Mouse (Mus musculus) layer of hippocampus, postnatal 36 days (tissue): ENCODE results near the gene Ncl. TPM values are rescaled to one million over a fixed set of nuclear protein-coding genes. Genes with fewer than 3 reads are reported as not detected.

Experiments used
- DNase-seq, 2 experiments: peaks; one replicate each; pipeline ENCODE4 v3.0.0; 2022
- microRNA-seq, 2 experiments: library from miRNA; unstranded; fragments of <30 nt; microRNA quantifications; one replicate each; pipeline ENCODE4 v1.2.0; 2021
- total RNA-seq, 2 experiments: library from RNA; stranded (reverse); gene quantifications; 2 replicates each; pipeline ENCODE4 v1.2.3; 2021

The Ncl gene
- total RNA-seq, 2 experiments from 2014 or later: 136 to 137 TPM

DNA sequence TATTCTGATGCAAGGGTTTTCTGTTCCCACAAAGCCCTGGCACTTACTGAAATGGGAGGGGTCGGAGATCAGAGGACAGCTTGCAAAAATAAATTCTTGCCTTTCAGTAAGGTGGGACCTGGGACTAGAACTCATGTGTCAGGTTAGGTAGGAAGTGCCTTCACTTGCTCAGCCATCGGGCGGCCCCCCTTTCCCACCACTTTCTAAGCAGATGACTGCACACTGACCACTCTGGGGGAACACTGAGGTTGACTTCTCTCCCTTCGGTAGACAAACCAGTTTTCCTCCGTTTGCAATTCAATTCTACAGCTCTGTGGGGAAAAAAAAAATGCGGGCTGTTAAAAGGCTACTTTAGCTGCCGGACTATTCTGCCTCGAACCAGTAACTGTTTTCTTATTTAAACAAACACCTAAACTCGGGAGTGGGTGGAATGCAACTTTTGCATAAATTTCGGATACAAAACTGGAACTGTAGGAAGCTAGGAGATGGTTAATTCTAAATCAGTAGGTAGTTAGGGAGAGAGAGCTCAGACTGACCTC lies 47.7 kb downstream of the Ncl start:
- no peak for DNase-seq

DNA sequence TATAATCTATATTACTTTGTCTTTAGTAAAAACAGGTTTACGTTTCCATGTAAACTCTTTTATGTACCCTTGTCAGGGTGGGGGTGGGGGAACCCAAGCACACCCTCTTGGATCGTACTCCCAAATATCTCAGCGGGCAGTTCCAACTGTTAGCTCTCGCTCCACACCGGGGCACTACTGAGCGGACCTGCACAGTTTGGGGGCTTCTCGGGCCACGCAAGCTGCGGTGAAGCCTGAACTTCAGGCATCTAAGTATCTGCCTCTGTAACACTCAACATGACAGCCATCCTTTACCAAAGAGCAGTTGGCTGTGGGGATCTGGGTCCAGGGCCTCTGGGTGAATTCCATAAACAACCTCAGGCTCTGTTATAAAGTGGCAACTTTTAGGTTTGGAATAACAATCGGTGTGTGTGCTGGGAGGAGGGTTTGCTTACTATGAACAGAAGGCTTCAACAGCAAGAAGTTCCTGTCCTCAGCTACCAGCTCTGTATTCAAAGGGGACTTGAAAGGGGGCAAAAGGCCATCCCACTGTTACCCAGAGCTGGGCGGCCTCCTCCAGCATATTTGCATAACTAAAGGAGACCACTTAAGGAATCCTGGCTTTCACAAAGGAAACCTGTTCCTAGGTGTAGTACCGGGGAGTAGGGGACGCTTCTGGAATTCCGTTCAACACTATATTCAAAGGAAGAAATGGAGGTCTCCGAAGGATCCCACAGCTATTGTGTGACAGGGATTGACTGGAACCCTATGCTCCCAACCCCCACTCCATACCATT lies 48.5 kb downstream of the Ncl start:
- no peak for DNase-seq

- no peak for DNase-seq
These were observed 49.8 kb downstream of the Ncl start for GRCm38 (mm10) chr1:86309270-86309833.

DNA sequence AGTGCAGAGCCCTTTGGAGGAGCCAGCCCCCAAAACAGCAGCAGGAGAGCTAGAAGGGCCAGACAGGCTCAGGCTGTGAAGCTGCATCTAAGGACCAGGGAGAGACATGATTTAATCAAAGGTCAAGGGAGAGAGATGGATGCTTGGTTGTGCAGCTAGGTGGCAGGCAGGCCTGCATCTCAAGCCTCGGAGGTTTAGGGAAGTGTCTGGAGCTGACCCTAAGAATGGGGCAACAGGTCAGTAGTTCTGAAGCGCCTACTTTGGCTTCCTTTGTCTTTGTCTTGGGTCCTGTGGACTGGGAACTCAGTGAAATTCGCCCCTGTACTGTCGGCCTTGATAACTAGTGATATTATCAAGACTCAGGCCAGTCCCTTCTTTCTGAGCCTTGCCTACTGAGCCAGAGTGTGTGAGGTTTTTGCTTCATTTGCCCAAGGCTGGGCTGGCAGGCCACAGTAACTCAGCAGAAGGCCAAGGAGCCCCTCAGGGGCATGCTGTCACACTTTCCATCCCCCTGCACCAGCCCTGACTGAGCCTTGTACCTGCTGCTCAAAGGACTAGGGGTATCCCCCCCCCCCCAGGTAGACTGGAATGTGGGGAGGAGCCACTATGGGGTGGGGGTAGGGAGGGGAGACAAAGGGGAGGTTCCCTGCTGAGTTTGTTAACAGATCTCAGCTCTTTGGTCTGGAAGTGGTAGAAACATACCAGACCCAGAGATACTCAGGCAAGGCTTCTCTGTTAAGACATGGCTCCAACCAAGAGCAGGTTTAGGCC lies 51.1 kb downstream of the Ncl start:
- no peak for DNase-seq

DNA sequence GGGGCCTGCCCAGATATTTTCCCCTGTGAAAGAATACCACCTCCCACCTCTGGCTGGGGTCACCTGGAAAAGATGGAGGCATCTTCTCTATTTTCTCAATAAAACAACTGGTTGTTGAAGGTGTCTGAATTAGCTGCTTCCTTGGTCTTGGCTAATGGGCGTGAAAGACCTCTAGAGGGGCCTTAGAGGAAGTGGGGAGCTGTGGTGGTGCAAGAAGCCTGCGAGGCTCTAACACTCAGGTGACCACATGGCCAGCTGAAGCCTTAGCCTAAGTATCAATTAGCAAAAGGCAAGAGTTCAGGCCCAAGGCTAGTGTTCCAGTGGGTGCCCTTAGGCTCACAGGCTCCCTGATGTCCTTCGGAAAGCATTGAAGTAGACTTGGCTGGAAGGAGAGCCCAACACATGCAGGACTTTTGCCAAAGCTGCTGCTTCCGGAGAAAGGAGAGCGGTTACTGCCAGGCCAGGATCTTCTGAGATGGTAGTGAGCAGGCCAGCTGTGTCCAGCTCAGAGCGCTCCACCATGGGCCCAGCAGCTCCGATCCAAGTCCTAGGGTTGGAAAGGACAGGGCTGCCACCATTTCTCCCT lies 51.9 kb downstream of the Ncl start:
- no peak for DNase-seq

GRCm38 (mm10) chr1:86306686-86307085 lies 52.5 kb downstream of the Ncl start:
- DNase-seq: no peak

- no peak for DNase-seq
These were observed 55.3 kb downstream of the Ncl start for GRCm38 (mm10) chr1:86303873-86304250.

- DNase-seq: peak; percentile 16 to 35
These were observed 55.9 kb downstream of the Ncl start for GRCm38 (mm10) chr1:86303063-86303872.

DNA sequence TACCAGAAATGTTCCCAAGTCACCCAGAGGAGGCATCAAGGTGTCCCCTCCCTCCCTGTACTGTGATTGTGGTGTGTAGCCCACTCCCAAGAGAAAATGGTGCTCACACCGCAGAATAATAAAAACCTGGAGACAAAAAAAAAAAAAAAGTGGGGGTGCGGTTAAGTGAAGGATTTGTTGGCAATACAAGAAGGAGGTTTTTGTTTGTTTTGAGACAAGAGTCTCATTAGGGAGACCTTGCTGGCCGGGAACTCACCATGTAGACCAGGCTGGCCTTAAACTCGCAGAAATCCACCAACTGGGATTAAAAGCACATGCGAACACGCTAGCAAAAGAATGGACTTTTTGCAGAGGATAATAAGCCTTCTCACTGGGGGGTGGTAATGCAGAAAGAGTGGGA lies 56.7 kb downstream of the Ncl start, which contains the start of gene B3gnt7:
B3gnt7 (plus strand) TSS at position 301 of the 400 bp plus-strand sequence.
- DNase-seq: no peak

DNA sequence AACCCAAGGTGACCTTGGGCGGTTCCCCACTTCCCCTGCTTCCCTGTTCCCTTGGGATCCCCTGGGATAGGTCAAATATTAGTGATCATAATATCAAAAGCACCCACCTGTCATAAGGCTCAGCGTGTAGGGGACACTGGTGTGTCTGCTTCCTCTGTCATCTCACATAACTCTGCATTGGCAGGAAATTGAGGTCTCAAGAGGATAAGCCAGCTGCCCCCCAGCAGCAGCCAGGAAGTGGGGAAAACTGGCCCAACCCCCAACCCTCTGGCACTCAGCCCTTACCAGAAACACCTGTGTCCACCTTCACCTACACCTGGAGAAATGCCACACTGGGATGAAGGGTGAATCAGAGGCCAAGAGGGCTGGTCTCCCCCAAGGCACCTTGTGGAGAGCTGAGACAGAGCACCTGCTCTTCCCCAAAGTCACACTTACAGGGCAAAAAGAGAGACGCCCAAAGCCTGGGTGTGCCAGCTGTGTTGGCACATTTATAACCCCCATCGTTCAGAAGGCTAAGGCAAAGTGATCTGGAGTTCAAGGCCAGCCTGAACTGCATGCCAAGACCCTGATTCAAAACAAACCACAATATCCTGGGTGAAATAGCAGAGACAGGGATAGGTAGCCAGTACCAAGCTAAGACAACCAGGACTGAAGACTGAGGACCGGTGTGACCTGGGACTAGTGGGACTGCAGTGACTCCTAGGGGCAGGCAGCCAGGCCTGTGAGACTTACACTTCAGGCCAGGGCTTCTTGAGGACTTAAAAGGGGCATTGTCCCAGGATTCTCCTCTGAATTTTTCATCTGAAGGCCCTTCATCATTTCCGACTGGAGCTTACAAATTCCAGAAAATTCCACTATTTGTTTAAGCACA lies 57.7 kb downstream of the Ncl start:
- no peak for DNase-seq

DNA sequence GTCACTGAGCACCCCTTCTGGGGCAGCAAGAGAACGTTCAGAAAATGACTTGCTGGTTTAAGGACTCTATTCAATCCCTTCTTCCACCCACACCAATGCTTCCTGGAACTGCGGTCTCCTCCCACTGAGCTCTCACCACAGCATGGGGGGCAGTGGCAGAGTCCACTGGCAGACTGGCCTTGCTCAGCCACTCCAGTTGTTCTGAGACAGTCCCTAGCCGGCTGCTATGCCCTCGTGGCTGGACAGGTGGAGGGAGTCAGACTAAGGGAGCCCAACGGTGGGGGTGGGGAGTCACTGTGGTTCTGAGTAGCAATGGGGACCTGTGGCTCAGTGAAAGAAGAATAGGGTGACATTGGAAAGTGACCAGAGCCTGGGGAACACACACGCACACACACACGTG lies 58.5 kb downstream of the Ncl start:
- DNase-seq: no peak

DNA sequence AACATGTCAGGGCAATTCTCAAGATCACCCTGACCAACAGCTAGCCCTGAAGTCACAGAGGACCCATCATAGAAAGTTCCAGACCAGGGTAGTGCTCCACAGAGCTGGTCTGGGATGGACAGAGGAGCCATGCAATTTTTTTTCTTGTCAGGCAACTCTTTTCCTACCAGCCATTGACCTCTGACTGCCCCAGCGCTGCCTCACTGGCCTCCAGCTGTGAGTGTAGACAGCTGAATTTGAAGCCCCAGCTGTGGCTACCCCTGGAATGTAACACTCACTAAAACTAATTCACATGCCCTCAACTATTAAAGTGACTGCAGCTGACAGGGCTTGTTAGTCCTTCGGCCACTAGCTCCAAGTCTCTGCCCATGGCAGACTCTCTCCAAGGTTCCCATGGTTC lies 59.1 kb downstream of the Ncl start:
- DNase-seq: no peak

Small RNA genes within 50 kb of the gene (microRNA-seq; reads per million reads assigned to microRNA genes)
- gene mmu-mir-3535: 66.0 to 118 reads per million in 2 experiments

Other genes with a start within 250 kb of the Ncl start
- not detected for gene Htr2b, start 247.4 kb downstream of the Ncl start, total RNA-seq
- 1 to 10 TPM; 3.2 to 4.3 TPM for gene Gm21972, start 225.8 kb downstream of the Ncl start, total RNA-seq
- 10 to 100 TPM; 38.1 to 44.0 TPM for gene Armc9, start 204.6 kb downstream of the Ncl start, total RNA-seq
- gene B3gnt7, start 56.6 kb downstream of the Ncl start, total RNA-seq: 1 to 10 TPM; 1.2 to 1.6 TPM
- not detected for gene Nmur1, start 66.8 kb upstream of the Ncl start, total RNA-seq
- not detected for gene Tex44, start 66.9 kb upstream of the Ncl start, total RNA-seq
- 100 to 1,000 TPM; 507 to 508 TPM for gene Ptma, start 167.3 kb upstream of the Ncl start, total RNA-seq
- 10 to 100 TPM; 54.1 to 59.4 TPM for gene Pde6d, start 223.2 kb upstream of the Ncl start, total RNA-seq
- 10 to 100 TPM; 19.4 to 22.0 TPM for gene Cops7b, start 223.5 kb upstream of the Ncl start, total RNA-seq